Mouse (Mus musculus) MEL (cell line): ENCODE results near the gene B230217C12Rik. TPM values are rescaled to one million over a fixed set of nuclear protein-coding genes. Genes with fewer than 3 reads are reported as not detected.
A peak's percentile ranks its signal among the peaks of the same experiment; 100 is the strongest.

Experiments
- DNase-seq: peaks from one replicate; pipeline ENCODE4 v3.0.0; 2011; ENCODE audit warnings: low read depth, low spot score
- H3K27ac ChIP-seq: 2 replicates; pipeline ENCODE4 v1.5.1; 2012; ENCODE audit warnings: low read depth, mild to moderate bottlenecking, control low read depth, low read length, moderate library complexity; ENCODE audit not compliant: control insufficient read depth
- H3K27me3 ChIP-seq, 2 experiments: fragments of 150-350 bp in 1 of 2; sonication (generic) in 1 of 2; 2 replicates each; pipeline ENCODE4 v1.6.1; 2012; ENCODE audit warnings: low read length in 2 of 2, mild to moderate bottlenecking in 2 of 2, improper control_type of control experiment in 1 of 2, moderate library complexity in 1 of 2; ENCODE audit not compliant: insufficient read depth in 2 of 2, control insufficient read depth in 1 of 2
- H3K36me3 ChIP-seq, 2 experiments: 2 replicates each; pipeline ENCODE4 v1.6.1; 2012 to 2014; ENCODE audit warnings: low read length in 2 of 2, improper control_type of control experiment in 1 of 2, inconsistent platforms in 1 of 2, mild to moderate bottlenecking in 1 of 2; ENCODE audit not compliant: insufficient read depth in 2 of 2, control insufficient read depth in 1 of 2
- H3K4me1 ChIP-seq, 2 experiments: fragments of 150-350 bp in 1 of 2; sonication (generic) in 1 of 2; 2 replicates each; pipeline ENCODE4 v1.6.1; 2012; ENCODE audit warnings: low read length in 2 of 2, improper control_type of control experiment in 1 of 2, mild to moderate bottlenecking in 1 of 2; ENCODE audit not compliant: insufficient read depth in 2 of 2, control insufficient read depth in 1 of 2
- H3K4me3 ChIP-seq, 2 experiments: fragments of 150-350 bp in 1 of 2; sonication (generic) in 1 of 2; 2 replicates each; pipeline ENCODE4 v1.5.1; 2012; ENCODE audit warnings: low read depth in 2 of 2, low read length in 2 of 2, mild to moderate bottlenecking in 2 of 2, moderate library complexity in 2 of 2, control low read depth in 1 of 2, improper control_type of control experiment in 1 of 2; ENCODE audit not compliant: control insufficient read depth in 1 of 2, insufficient read depth in 1 of 2
- H3K79me2 ChIP-seq: 2 replicates; pipeline ENCODE4 v1.6.1; 2012; ENCODE audit warnings: mild to moderate bottlenecking, low read length, moderate library complexity; ENCODE audit not compliant: control insufficient read depth, poor library complexity, insufficient read depth
- H3K9ac ChIP-seq: 2 replicates; pipeline ENCODE4 v1.6.1; 2012; ENCODE audit warnings: low read depth, mild to moderate bottlenecking, control low read depth, low read length, moderate library complexity; ENCODE audit not compliant: control insufficient read depth, poor library complexity, severe bottlenecking
- H3K9me3 ChIP-seq: fragments of 150-350 bp; sonication (generic); replicated peaks from 2 replicates; pipeline ENCODE4 v1.6.1; 2012; ENCODE audit warnings: mild to moderate bottlenecking, low read length, improper control_type of control experiment, moderate library complexity; ENCODE audit not compliant: insufficient read depth
- BHLHE40 ChIP-seq: IDR thresholded peaks from 2 replicates; pipeline ENCODE4 v1.6.1; 2012; ENCODE audit warnings: low read depth, mild to moderate bottlenecking, inconsistent platforms, low read length, improper control_type of control experiment, borderline replicate concordance
- ELF1 ChIP-seq: IDR thresholded peaks from 2 replicates; pipeline ENCODE4 v1.6.1; 2014; ENCODE audit warnings: low read depth, mild to moderate bottlenecking, inconsistent platforms, low read length, improper control_type of control experiment, moderate library complexity
- GATA1 ChIP-seq: IDR thresholded peaks from 2 replicates; pipeline ENCODE4 v1.6.1; 2011; ENCODE audit warnings: low read depth, low read length, improper control_type of control experiment
- HCFC1 ChIP-seq: IDR thresholded peaks from 2 replicates; pipeline ENCODE4 v1.6.1; 2012; ENCODE audit warnings: low read depth, mild to moderate bottlenecking, inconsistent platforms, low read length, improper control_type of control experiment, moderate library complexity
- MAFK ChIP-seq: IDR thresholded peaks from 2 replicates; pipeline ENCODE4 v1.6.1; 2011; ENCODE audit warnings: low read depth, mild to moderate bottlenecking, low read length, improper control_type of control experiment, borderline replicate concordance
- MAX ChIP-seq: IDR thresholded peaks from 2 replicates; pipeline ENCODE4 v1.6.1; 2011; ENCODE audit warnings: low read length, improper control_type of control experiment
- MAZ ChIP-seq: IDR thresholded peaks from 2 replicates; pipeline ENCODE4 v1.6.1; 2012; ENCODE audit warnings: low read depth, mild to moderate bottlenecking, inconsistent platforms, low read length, improper control_type of control experiment
- MXI1 ChIP-seq: IDR thresholded peaks from 2 replicates; pipeline ENCODE4 v1.6.1; 2011; ENCODE audit warnings: mild to moderate bottlenecking, low read depth, low read length, improper control_type of control experiment
- NRF1 ChIP-seq: IDR thresholded peaks from 2 replicates; pipeline ENCODE4 v1.6.1; 2014; ENCODE audit warnings: low read depth, mild to moderate bottlenecking, inconsistent platforms, low read length, improper control_type of control experiment, moderate library complexity; ENCODE audit not compliant: poor library complexity, insufficient read depth, severe bottlenecking
- POLR2AphosphoS5 ChIP-seq: IDR thresholded peaks from 2 replicates; pipeline ENCODE4 v1.6.1; 2012; ENCODE audit warnings: low read depth, borderline replicate concordance, mild to moderate bottlenecking, inconsistent platforms, low read length, moderate library complexity, mixed read lengths
- SIN3A ChIP-seq: IDR thresholded peaks from 2 replicates; pipeline ENCODE4 v1.6.1; 2012; ENCODE audit warnings: low read length, improper control_type of control experiment, inconsistent platforms
- TBP ChIP-seq: IDR thresholded peaks from 2 replicates; pipeline ENCODE4 v1.8.0; 2011; ENCODE audit warnings: low read depth, low read length, improper control_type of control experiment
- TCF12 ChIP-seq: IDR thresholded peaks from 2 replicates; pipeline ENCODE4 v1.6.1; 2014; ENCODE audit warnings: low read depth, mild to moderate bottlenecking, inconsistent platforms, low read length, improper control_type of control experiment, moderate library complexity
- UBTF ChIP-seq: IDR thresholded peaks from 2 replicates; pipeline ENCODE4 v1.6.1; 2012; ENCODE audit warnings: low read depth, mild to moderate bottlenecking, inconsistent platforms, low read length, improper control_type of control experiment, moderate library complexity, borderline replicate concordance; ENCODE audit not compliant: insufficient read depth
- USF2 ChIP-seq, 2 experiments: IDR thresholded peaks; 2 replicates each; pipeline ENCODE4 v1.6.1; 2011 to 2012; ENCODE audit warnings: improper control_type of control experiment in 2 of 2, low read length in 2 of 2, borderline replicate concordance in 1 of 2, inconsistent platforms in 1 of 2, low read depth in 1 of 2, mild to moderate bottlenecking in 1 of 2; ENCODE audit not compliant: insufficient read depth in 1 of 2
- polyA plus RNA-seq, 2 experiments: library from polyadenylated mRNA; stranded (reverse) in 1 of 2; unstranded in 1 of 2; fragments of >175 nt in 1 of 2; fragments of >200 nt in 1 of 2; gene quantifications; 2 replicates each; pipeline versions ENCODE4 v1.2.1 to v1.2.4; 2012; ENCODE audit warnings: low replicate concordance in 2 of 2, low read depth in 1 of 2; ENCODE audit not compliant: insufficient read length in 2 of 2, insufficient read depth in 1 of 2, missing spikeins in 1 of 2
- total RNA-seq: library from RNA; depleted of rRNA; stranded (reverse); fragments of 300-350 nt; gene quantifications from 2 replicates; pipeline ENCODE4 v1.2.3, GENCODE M21; 2012

The B230217C12Rik gene
- total and polyA plus RNA-seq, 3 experiments = 0.81 TPM; not detected in 2

- Histone ChIP-seq H3K4me1 (peaks cover 0 to 15% of the 10 kb centered on the region in 2 experiments; a peak in 2 of 4 replicates), H3K36me3 (peaks cover 0 to 7% of the 10 kb centered on the region in 2 experiments; a peak in 2 of 4 replicates), H3K4me3 (peak overlapping the region; percentile 49 to 69), H3K9ac (peak overlapping the region; percentile 60), H3K9me3 (no peaks in the 10 kb centered on the region), H3K27me3 (no peaks in the 10 kb centered on the region), H3K79me2 (peaks cover 13% of the 10 kb centered on the region; the same call in 1 of the 2 replicates), H3K27ac (peak overlapping the region; percentile 12)
- TF ChIP-seq MAFK (no peak), BHLHE40 (0 out of 2 replicates have a peak, but pooled peaks have one; percentile 7), MXI1 (peak; percentile 44; the same call in 1 of the 2 replicates), POLR2AphosphoS5 (no peak)
- DNase-seq = peak; percentile 75
These were observed 42.5 kb upstream of the B230217C12Rik start for GRCm38 (mm10) chr11:97798083-97798435.

- Histone ChIP-seq H3K27ac (peak within 1 kb of the TSS; percentile 87), H3K9me3 (no peaks in the 10 kb centered on the region), H3K36me3 (peaks cover 0 to 7% of the 10 kb centered on the region in 2 experiments; a peak in 2 of 4 replicates), H3K9ac (peak within 1 kb of the TSS; percentile 82), H3K4me1 (peaks cover 0 to 15% of the 10 kb centered on the region in 2 experiments; a peak in 2 of 4 replicates), H3K27me3 (no peaks in the 10 kb centered on the region), H3K4me3 (peak within 1 kb of the TSS; percentile 86 to 93), H3K79me2 (peaks cover 13% of the 10 kb centered on the region; the same call in 1 of the 2 replicates)
- DNase-seq = peak; percentile 94
- TF ChIP-seq GATA1 = peak; percentile 48; the same call in 1 of the 2 replicates
- TF ChIP-seq MAX = no peak
- TF ChIP-seq TBP = peak; percentile 100
- TF ChIP-seq SIN3A = peak; percentile 19
- peak; percentile 55; the same call in 1 of the 2 replicates for TF ChIP-seq MAZ
- TF ChIP-seq ELF1 = peak; percentile 69
- TF ChIP-seq USF2 (IDR thresholded peaks at IDR 0.05; ENCODE audit: borderline replicate concordance in 1 of 2, insufficient read depth in 1 of 2, low read depth in 1 of 2, low read length in 2 of 2) = no peak
- TF ChIP-seq BHLHE40 = no peak
- no peak for TF ChIP-seq TCF12
- no peak for TF ChIP-seq UBTF
- peak; percentile 98 for TF ChIP-seq MAFK
- 0 out of 2 replicates have a peak, but pooled peaks have one; percentile 5 for TF ChIP-seq HCFC1
- TF ChIP-seq NRF1 = no peak
- TF ChIP-seq, all 39 proteins: peak for 7
These were observed 41.8 kb upstream of the B230217C12Rik start, which contains the start of gene Lasp1 for GRCm38 (mm10) chr11:97798782-97799145. Gene Lasp1 (plus strand): TSS chr11:97799000.
